Mouse (Mus musculus) G1E-ER4 (cell line): ENCODE results near the gene Arhgap22. TPM values are rescaled to one million over a fixed set of nuclear protein-coding genes. Genes with fewer than 3 reads are reported as not detected.

Experiments
- GATA1 ChIP-seq: IDR thresholded peaks from one replicate; pipeline ENCODE4 v1.8.0; 2012; ENCODE audit warnings: low read length, inconsistent platforms
- polyA plus RNA-seq: library from polyadenylated mRNA; stranded (reverse); fragments of >175 nt; gene quantifications from 2 replicates; pipeline ENCODE4 v1.2.3, GENCODE M21; 2012

Gene Arhgap22
- polyA plus RNA-seq, 1 experiment = not detected

- TF ChIP-seq GATA1 = no peak
Measured at GRCm38 (mm10) chr14:33244946-33245345, 31.1 kb downstream of the Arhgap22 start.

GRCm38 (mm10) chr14:33246476-33246875 lies 32.6 kb downstream of the Arhgap22 start:
- TF ChIP-seq GATA1 = no peak

DNA sequence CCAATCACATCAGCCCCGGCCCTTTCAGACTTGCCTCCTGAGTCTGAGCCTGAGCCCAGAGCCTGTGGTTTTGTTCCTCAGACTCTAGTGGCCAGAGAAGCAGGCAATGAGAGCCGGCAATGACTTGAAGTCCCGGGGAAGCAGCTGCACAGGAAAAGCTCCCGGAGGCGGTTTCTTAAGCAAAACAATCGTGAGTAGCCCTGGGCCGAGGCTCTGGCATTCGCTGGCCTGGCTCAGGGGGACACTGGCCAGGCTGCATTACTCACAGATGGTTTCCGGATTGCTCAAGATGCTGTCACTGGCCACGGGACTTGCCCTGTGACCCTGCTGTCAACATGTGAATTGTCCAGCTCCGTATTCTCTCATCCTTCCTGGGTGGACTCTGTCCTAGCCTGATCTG lies 33.8 kb downstream of the Arhgap22 start:
- TF ChIP-seq GATA1 = no peak

GRCm38 (mm10) chr14:33248741-33249140 lies 34.9 kb downstream of the Arhgap22 start:
- TF ChIP-seq GATA1 = no peak

DNA sequence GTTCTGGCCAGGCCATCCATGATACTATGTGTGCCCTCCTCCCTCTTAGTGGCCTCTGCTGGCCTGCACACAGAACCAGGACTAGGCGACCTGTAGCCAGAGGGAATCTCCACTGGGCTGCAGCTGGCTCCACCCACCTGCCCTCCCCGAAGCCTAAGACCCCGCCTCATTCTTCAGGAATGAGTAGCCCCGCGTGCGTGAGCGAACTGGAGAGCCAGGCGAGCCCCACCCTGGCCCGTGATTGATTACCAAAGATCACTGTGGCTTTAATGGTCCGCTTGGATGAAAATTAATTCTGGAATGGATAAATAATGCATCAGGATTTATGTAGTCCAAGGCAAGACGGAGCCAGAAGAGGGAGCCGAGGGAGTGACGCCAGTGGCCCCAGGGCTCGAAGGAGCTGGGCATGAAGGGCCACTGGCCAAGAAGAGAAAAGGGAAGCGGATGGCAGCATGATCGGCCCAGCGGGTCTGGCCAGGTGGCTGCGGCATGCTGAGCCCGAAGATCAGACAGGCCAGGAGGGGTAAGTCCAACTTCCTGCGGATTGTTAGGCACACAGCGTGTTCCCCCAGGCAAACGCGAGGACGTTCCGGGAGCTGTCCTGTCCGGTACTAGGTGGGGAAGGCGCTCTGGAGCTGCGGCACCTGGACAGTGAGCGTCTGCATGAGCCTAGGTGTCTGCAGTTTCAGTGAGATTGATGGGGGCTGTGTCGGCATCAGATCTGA lies 36.6 kb downstream of the Arhgap22 start:
- TF ChIP-seq GATA1 = no peak

- no peak for TF ChIP-seq GATA1
Measured at GRCm38 (mm10) chr14:33250956-33251745, 37.3 kb downstream of the Arhgap22 start.

GRCm38 (mm10) chr14:33258256-33258655 lies 44.4 kb downstream of the Arhgap22 start:
- no peak for TF ChIP-seq GATA1

GRCm38 (mm10) chr14:33260131-33260530 lies 46.3 kb downstream of the Arhgap22 start:
- TF ChIP-seq GATA1 = no peak

- TF ChIP-seq GATA1 = no peak
Measured at GRCm38 (mm10) chr14:33264795-33265194, 51.0 kb downstream of the Arhgap22 start.

DNA sequence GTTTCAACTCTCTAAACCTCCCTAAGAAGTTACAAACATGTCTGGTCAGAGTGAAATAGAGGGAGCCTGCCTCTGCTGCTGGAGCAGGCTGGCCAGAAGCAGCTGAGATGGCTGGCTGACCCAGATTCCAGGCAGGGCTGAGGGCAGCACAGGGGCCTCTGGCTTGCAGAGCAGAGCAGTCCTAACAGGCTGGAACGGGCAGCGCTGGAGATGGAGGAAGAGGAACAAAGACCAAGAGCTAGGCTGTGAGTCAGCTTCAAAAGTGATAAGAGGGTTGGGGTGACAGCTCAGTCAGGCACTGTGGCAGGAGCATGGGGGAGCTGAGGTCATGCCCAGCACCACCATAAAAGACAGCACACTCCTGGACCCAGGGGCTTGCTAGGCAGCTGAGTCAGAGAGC lies 62.4 kb downstream of the Arhgap22 start:
- no peak for TF ChIP-seq GATA1

DNA sequence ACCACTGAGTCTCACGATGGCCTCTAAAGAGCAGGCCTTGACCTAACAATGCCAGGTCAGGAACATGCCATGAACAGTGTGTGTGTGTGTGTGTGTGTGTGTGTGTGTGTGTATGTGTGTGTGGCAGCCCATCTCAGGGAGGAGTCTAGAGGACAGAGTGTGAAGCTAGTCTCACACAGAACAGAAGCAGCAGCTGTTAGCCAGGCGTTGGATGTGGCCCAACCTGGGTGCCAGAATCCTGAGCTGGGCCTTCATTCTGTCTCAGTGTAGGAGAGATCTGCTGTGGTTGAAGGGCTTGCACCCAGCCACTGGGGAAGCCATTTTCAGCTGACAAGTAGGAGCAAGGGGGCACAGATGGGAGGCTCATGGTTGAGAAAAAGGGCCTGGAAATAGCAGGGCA lies 64.5 kb downstream of the Arhgap22 start:
- no peak for TF ChIP-seq GATA1

DNA sequence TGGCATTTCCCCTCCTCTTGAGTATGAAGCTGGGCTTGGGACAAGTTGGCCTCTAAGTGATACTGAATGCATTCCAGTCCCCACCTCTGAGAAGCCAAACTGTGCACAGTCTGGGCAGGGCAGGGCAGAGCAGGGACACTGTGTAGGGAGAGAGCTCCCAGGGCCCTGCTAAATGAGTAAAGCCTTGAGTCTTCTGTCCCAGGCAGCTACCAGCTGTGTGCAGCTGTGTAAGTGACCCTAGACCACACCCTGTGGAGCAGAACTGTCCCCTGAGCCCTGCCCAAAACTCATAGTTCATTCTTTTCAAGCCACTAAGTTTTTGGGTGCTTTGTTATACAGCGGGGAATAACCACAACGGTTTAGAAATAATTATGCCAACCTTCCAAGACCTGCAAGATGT lies 67.1 kb downstream of the Arhgap22 start:
- TF ChIP-seq GATA1 = no peak

GRCm38 (mm10) chr14:33282447-33282846 lies 68.6 kb downstream of the Arhgap22 start:
- TF ChIP-seq GATA1 = no peak

- no peak for TF ChIP-seq GATA1
Measured at GRCm38 (mm10) chr14:33287920-33288319, 74.1 kb downstream of the Arhgap22 start.

GRCm38 (mm10) chr14:33290038-33290437 lies 76.2 kb downstream of the Arhgap22 start:
- TF ChIP-seq GATA1 = no peak

DNA sequence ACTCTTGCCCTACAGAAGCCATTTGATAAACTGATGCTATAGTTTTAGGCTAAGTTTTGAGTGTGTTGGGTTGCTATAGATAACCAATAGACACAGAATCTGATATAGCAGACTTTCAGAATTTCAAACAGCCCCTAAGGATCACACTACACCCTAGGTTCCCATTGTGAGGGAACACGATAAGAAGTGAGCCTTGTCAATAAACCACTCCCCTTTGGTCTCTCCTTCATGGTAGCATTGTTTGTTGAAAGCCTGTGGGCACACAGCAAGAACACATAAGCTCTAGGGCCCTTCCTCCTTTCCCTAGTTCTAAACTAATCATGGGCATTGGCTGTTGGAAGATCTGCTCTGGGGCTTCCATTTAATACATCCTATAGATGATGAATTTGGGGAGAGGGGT lies 80.7 kb downstream of the Arhgap22 start:
- no peak for TF ChIP-seq GATA1
